Mouse (Mus musculus): ENCODE results near the gene Atg4c.

Gene Atg4c

DNA sequence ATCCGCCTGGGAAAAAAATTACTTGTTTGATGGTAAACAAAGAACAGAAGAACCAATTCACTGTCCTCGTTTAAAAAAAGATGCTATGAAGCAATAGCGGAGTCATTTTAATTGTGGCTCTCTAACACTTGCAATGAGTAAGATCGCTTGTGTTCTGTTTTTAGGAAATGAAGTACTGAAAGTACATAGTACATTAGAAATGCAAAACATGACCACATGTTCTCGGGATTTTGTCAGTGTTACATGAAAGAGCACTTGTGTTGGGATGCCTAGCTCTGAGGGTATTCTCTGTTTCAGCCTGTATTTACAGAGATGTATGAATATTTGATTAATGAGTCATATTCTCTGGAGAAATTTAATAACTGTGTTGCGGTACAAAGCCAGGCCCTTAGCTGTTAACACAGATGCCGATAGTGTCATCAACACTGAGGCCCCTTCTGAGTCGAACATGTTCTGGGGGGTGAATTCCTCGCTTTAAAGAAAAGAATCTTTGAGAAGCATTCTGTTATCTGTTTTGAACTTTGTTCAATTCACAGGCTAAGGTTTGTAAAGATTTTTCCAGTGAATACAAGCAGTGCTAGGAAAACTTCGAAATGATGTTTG is 73.2 kb downstream of the Atg4c start:
- DNase-seq = no peak

DNA sequence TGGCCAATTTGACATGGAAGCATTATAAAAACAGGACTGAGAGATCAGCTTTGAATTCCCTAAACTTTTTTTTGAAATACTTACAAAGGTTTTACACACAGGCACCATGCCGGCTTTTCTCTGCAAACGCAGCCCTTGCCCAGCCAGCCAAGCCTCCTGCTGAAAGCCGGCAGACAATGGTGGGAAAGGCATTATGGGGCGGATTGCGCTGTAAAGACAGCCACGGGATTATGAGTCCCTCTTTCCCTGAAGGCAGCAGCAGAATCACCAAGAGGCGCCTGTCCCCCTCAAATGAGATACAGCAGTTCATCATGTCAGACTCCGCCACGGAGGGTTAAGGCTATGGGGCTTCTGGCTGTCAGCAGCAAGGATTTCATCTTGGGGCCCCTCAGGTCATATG is 79.1 kb downstream of the Atg4c start:
- no peak for DNase-seq

DNA sequence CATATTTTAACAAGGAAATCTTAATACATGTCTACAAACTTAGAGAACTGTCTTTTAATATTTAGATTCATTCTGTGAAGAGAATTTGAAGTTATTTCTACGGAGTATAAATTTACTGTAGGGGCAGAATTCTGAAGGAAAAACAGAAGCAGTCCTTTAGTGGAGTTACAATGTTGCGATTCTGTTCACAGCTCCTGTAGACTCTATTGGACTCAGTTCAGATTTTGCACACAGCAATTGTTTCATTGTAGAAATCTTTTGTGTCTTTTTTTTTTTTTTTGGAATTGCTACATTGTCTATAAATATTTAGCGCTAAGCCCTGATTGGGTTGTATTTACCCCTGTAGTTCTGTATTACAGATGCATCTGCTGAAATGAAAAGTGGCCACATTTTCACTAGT is 79.7 kb downstream of the Atg4c start:
- DNase-seq = no peak

DNA sequence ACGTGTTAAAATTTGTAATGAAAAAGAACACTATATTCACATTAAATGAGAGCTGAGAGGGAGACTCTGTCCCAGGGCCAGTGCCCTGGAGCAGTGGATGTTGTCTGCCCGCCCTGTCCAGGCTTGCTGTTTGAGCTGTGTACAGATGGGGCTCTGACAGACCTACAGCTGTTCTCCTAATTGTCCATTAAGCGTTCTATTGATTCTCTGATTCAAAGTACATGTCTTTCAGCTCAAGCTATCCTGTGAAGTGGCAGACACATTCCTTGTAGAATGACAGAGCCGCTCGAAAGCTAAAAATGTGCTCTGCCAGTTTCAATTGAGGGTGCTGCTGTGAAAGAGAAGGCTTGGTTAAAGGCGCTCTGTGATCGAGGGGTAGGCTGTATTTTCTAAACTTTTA is 80.2 kb downstream of the Atg4c start:
- DNase-seq = no peak

DNA sequence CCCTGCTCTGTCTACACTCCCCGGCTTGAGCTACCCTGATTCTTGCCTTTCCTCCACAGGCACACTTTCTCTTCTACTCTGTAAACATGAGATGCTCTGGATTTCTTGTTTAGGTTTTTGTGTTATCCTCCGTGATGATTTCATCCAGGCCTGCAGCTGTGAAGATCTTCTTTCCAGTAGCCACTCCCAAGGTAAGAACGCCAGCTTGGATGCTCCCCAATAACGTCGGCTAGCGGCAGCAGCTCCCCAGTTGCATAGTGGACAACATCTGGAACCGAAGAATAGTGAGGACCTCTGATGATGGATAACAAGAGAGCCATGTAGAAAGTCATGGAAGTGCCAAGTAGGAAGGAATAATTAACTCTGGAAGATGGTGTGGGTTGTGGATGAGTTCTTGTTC is 85.1 kb downstream of the Atg4c start:
- DNase-seq = no peak

GRCm38 (mm10) chr4:99281711-99282110 is 88.0 kb downstream of the Atg4c start:
- DNase-seq = no peak

GRCm38 (mm10) chr4:99289286-99289685 is 95.6 kb downstream of the Atg4c start:
- DNase-seq = no peak

GRCm38 (mm10) chr4:99298676-99299075 is 104.9 kb downstream of the Atg4c start:
- DNase-seq = peak; percentile 34 to 43

- no peak for DNase-seq
These were observed 111.1 kb downstream of the Atg4c start for GRCm38 (mm10) chr4:99304793-99305192.

All from cerebellum, postnatal 25 days (tissue).